Mouse (Mus musculus): ENCODE results near the gene Acads.

DNA sequence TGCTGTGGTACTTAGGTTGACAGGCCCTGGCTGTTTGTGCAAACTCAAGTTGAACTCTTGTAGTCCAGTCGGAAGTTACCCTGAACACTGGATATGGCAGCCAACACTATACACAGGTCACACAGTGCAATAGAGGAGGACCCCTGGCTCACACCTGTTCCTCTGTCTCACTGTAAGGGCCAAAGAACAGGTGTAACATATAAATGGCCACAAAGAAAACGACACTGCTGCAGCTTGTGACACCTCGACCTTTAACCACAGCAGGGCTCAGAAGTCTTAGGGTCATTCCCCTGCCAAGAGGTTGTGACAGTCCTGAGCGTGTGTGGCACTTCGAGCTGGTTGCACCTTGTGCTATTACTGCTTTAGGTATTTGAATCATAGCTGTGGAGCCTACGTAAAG lies 18.7 kb downstream of the Acads start:
- TF ChIP-seq CTCF (IDR thresholded peaks at IDR 0.05; ENCODE audit: borderline replicate concordance, insufficient read depth, low read depth, low read length) (no peak), POLR2A (IDR thresholded peaks at IDR 0.05; ENCODE audit: borderline replicate concordance, insufficient read depth, low read length) (no peak)
